Mouse (Mus musculus): ENCODE data around the gene Oaz1. TPM values are rescaled to one million over a fixed set of nuclear protein-coding genes. Genes with fewer than 3 reads are reported as not detected.
"Not testable (repeated sequence)": the region's sequence is repeated elsewhere in the genome, so short reads cannot be mapped to it uniquely, and the experiment has no call there.

Oaz1 gene
- polyA plus RNA-seq, 1 experiment from 2014 or later, result 1,303 TPM

- H3K4me1 ChIP-seq (replicated peaks), result peaks cover 42% of the 10 kb centered on the region
- no peak overlapping the region for H3K4me2 ChIP-seq
- no peaks in the 10 kb centered on the region for H3K9me3 ChIP-seq
- H3K27me3 ChIP-seq, result peaks cover 26% of the 10 kb centered on the region
- peaks cover 37% of the 10 kb centered on the region for H3K36me3 ChIP-seq
- ATAC-seq (ENCODE audit: low FRiP score, low read depth), result peak; percentile 7; the same call in 1 of the 2 replicates
- H3K4me3 ChIP-seq, result no peak overlapping the region
- 0 out of 2 replicates have a peak overlapping the region, but pooled peaks have one; percentile 59 for H3K9ac ChIP-seq
- 15% methylated on average over 3 of the region's 3 CpGs for WGBS
- H3K27ac ChIP-seq (replicated peaks), result no peak overlapping the region
These were observed 20.5 kb upstream of the Oaz1 start for GRCm38 (mm10) chr10:80805925-80806324.

- Histone ChIP-seq H3K9ac (peak overlapping the region; percentile 59), H3K4me2 (peak overlapping the region; percentile 92), H3K27me3 (peaks cover 28% of the 10 kb centered on the region), H3K4me3 (peak overlapping the region; percentile 46), H3K9me3 (no peaks in the 10 kb centered on the region), H3K27ac (replicated peaks) (peak overlapping the region; percentile 87), H3K36me3 (peaks cover 33% of the 10 kb centered on the region), H3K4me1 (replicated peaks) (peaks cover 42% of the 10 kb centered on the region)
- ATAC-seq (ENCODE audit: low FRiP score, low read depth), result peak; percentile 6; the same call in 1 of the 2 replicates
- WGBS, result 37% methylated on average over 34 of the region's 34 CpGs
These were observed 20.0 kb upstream of the Oaz1 start for GRCm38 (mm10) chr10:80806341-80807056.

GRCm38 (mm10) chr10:80807057-80807627 is 19.3 kb upstream of the Oaz1 start:
- Histone ChIP-seq H3K36me3 (peaks cover 26% of the 10 kb centered on the region), H3K4me2 (peak overlapping the region; percentile 92), H3K9me3 (no peaks in the 10 kb centered on the region), H3K4me1 (replicated peaks) (peaks cover 42% of the 10 kb centered on the region), H3K9ac (peak overlapping the region; percentile 59), H3K27ac (replicated peaks) (peak overlapping the region; percentile 87), H3K27me3 (peaks cover 28% of the 10 kb centered on the region), H3K4me3 (peak overlapping the region; percentile 46)
- WGBS, result 1% methylated on average over 58 of the region's 58 CpGs
- ATAC-seq (ENCODE audit: low FRiP score, low read depth), result peak; percentile 85

GRCm38 (mm10) chr10:80808099-80808984 is 18.1 kb upstream of the Oaz1 start:
- H3K9me3 ChIP-seq, result no peaks in the 10 kb centered on the region
- peak overlapping the region; percentile 92 for H3K4me2 ChIP-seq
- H3K4me3 ChIP-seq, result peak overlapping the region; percentile 19; the same call in 1 of the 2 replicates
- ATAC-seq (ENCODE audit: low FRiP score, low read depth), result no peak
- H3K27ac ChIP-seq (replicated peaks), result no peak overlapping the region
- 19% methylated on average over 40 of the region's 40 CpGs for WGBS
- H3K36me3 ChIP-seq, result peaks cover 16% of the 10 kb centered on the region
- peak overlapping the region; percentile 25; the same call in 1 of the 2 replicates for H3K9ac ChIP-seq
- peaks cover 42% of the 10 kb centered on the region for H3K4me1 ChIP-seq (replicated peaks)
- H3K27me3 ChIP-seq, result peaks cover 28% of the 10 kb centered on the region

- no peaks in the 10 kb centered on the region for H3K9me3 ChIP-seq
- H3K4me2 ChIP-seq, result peak overlapping the region; percentile 92
- 7% methylated on average over 18 of the region's 18 CpGs for WGBS
- ATAC-seq (ENCODE audit: low FRiP score, low read depth), result no peak
- peaks cover 42% of the 10 kb centered on the region for H3K4me1 ChIP-seq (replicated peaks)
- peak overlapping the region; percentile 19; the same call in 1 of the 2 replicates for H3K4me3 ChIP-seq
- H3K27ac ChIP-seq (replicated peaks), result no peak overlapping the region
- peak overlapping the region; percentile 25; the same call in 1 of the 2 replicates for H3K9ac ChIP-seq
- peaks cover 10% of the 10 kb centered on the region for H3K36me3 ChIP-seq
- peaks cover 28% of the 10 kb centered on the region for H3K27me3 ChIP-seq
These were observed 17.3 kb upstream of the Oaz1 start for GRCm38 (mm10) chr10:80808985-80809632.

- Histone ChIP-seq H3K27ac (replicated peaks) (no peak overlapping the region), H3K9ac (no peak overlapping the region), H3K4me3 (no peak overlapping the region), H3K9me3 (no peaks in the 10 kb centered on the region), H3K4me1 (replicated peaks) (peaks cover 42% of the 10 kb centered on the region), H3K27me3 (peaks cover 28% of the 10 kb centered on the region), H3K36me3 (peaks cover under 1% of the 10 kb centered on the region), H3K4me2 (peak overlapping the region; percentile 30)
- 5% methylated on average over 20 of the region's 20 CpGs for WGBS
- ATAC-seq (ENCODE audit: low FRiP score, low read depth), result no peak
These were observed 16.4 kb upstream of the Oaz1 start for GRCm38 (mm10) chr10:80810084-80810483.

GRCm38 (mm10) chr10:80812391-80813041 is 13.9 kb upstream of the Oaz1 start:
- Histone ChIP-seq H3K4me3 (no peak overlapping the region), H3K9me3 (no peaks in the 10 kb centered on the region), H3K4me1 (replicated peaks) (peaks cover 22% of the 10 kb centered on the region), H3K27ac (replicated peaks) (no peak overlapping the region), H3K9ac (no peak overlapping the region), H3K36me3 (no peaks in the 10 kb centered on the region), H3K27me3 (peaks cover 28% of the 10 kb centered on the region), H3K4me2 (no peak overlapping the region)
- ATAC-seq (ENCODE audit: low FRiP score, low read depth), result no peak
- WGBS, result 70% methylated on average over 5 of the region's 5 CpGs

- H3K4me1 ChIP-seq (replicated peaks), result peaks cover 14% of the 10 kb centered on the region
- H3K9me3 ChIP-seq, result no peaks in the 10 kb centered on the region
- peaks cover 24% of the 10 kb centered on the region for H3K27me3 ChIP-seq
- 73% methylated on average over 4 of the region's 4 CpGs for WGBS
- ATAC-seq (ENCODE audit: low FRiP score, low read depth), result no peak
- no peak within 1 kb of the TSS for H3K9ac ChIP-seq
- H3K27ac ChIP-seq (replicated peaks), result no peak within 1 kb of the TSS
- H3K4me3 ChIP-seq, result no peak within 1 kb of the TSS
- H3K4me2 ChIP-seq, result no peak within 1 kb of the TSS
- H3K36me3 ChIP-seq, result no peaks in the 10 kb centered on the region
These were observed 13.1 kb upstream of the Oaz1 start, which contains the start of gene Jsrp1 for GRCm38 (mm10) chr10:80813366-80813765. TSS of gene Jsrp1 (minus strand) at chr10:80813498.

- ATAC-seq (ENCODE audit: low FRiP score, low read depth), result no peak
- H3K9ac ChIP-seq, result no peak overlapping the region
- H3K4me2 ChIP-seq, result no peak overlapping the region
- peaks cover 6% of the 10 kb centered on the region; the same call in 1 of the 2 replicates for H3K4me1 ChIP-seq (replicated peaks)
- H3K27me3 ChIP-seq, result peaks cover 13% of the 10 kb centered on the region
- 59% methylated on average over 7 of the region's 7 CpGs for WGBS
- no peaks in the 10 kb centered on the region for H3K36me3 ChIP-seq
- H3K27ac ChIP-seq (replicated peaks), result no peak overlapping the region
- H3K4me3 ChIP-seq, result no peak overlapping the region
- no peaks in the 10 kb centered on the region for H3K9me3 ChIP-seq
These were observed 11.7 kb upstream of the Oaz1 start for GRCm38 (mm10) chr10:80814800-80815199.

GRCm38 (mm10) chr10:80816303-80816702 is 10.2 kb upstream of the Oaz1 start:
- H3K27me3 ChIP-seq; ATAC-seq (ENCODE audit: low FRiP score, low read depth); H3K36me3 ChIP-seq; H3K4me2 ChIP-seq; H3K4me1 ChIP-seq (replicated peaks); H3K4me3 ChIP-seq; H3K9ac ChIP-seq; H3K9me3 ChIP-seq; H3K27ac ChIP-seq (replicated peaks): not testable (repeated sequence)
- 87% methylated on average over 3 of the region's 3 CpGs for WGBS

- no peak overlapping the region for H3K9ac ChIP-seq
- no peak overlapping the region for H3K4me3 ChIP-seq
- no peaks in the 10 kb centered on the region for H3K27me3 ChIP-seq
- 69% methylated on average over 2 of the region's 2 CpGs for WGBS
- no peaks in the 10 kb centered on the region for H3K36me3 ChIP-seq
- ATAC-seq (ENCODE audit: low FRiP score, low read depth), result no peak
- H3K4me2 ChIP-seq, result no peak overlapping the region
- no peak overlapping the region for H3K27ac ChIP-seq (replicated peaks)
- H3K4me1 ChIP-seq (replicated peaks), result no peaks in the 10 kb centered on the region
- H3K9me3 ChIP-seq, result no peaks in the 10 kb centered on the region
These were observed 9.3 kb upstream of the Oaz1 start for GRCm38 (mm10) chr10:80817164-80817563.

All from hindbrain, embryonic 15.5 days (tissue).